In the genomic region with DNA sequence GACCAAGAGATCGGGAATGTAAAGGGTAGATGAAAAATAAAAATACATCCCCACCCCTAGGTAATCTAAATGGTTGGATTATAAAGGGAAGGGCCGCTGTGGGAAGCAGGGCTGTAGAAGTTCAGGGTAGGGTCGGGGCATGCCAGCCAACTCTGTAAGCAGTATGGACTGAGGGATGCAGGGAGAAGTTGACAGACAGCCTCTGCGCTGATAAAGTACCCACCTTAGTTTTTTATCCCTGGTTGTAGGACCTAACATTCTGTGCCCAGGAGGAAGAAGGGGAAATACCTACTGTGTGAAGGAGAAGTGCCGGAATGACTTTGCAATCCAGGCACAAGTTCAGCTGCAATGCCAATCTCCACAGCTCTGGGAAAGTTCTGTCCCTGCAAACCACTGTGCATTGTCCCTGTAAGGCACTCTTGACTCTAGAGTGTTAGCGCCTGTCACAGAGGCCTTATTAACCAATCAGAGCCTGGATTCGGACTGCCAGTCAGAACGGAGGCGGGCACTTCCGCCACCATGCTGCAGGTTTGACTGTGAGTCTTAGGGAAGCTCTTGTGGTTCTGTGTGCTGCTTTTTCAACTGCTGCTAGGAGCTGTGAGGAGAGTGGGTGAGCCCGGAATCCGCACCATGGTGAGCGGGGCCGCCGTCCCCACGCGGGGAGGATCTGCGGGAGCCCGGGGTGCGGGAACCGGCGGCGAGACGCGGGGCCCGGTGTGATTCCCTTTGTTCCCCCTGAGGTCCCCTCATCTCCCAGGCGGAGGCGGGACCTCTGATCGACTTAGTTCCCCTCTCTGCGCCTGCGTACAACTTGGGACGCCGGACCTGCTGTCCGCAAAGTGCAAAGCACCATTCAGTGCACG, we compare ENCODE assay signal across 8 mouse cellular contexts. TPM values are rescaled to one million over a fixed set of nuclear protein-coding genes. Genes with fewer than 3 reads are reported as not detected.
DNase-seq lines count a peak whose midpoint lies in the region; ATAC-seq and TF ChIP-seq lines count a peak whose summit lies in the region.

A gene (plus strand): TSS at position 527 of the 863 bp plus-strand sequence.

- 7% methylated on average over 35 of the region's 35 CpGs for WGBS in heart, embryonic 13.5 days
- 8% methylated on average over 35 of the region's 35 CpGs for WGBS in liver, embryonic 12.5 days (ENCODE audit: insufficient replicate concordance)
- WGBS in stomach, embryonic 15.5 days = 10% methylated on average over 35 of the region's 35 CpGs

- peak within 1 kb of the TSS; percentile 72 for H3K4me2 ChIP-seq in heart, embryonic 13.5 days
- H3K4me2 ChIP-seq in liver, embryonic 12.5 days = peak within 1 kb of the TSS; percentile 75
- peak within 1 kb of the TSS; percentile 51 for H3K4me2 ChIP-seq in stomach, embryonic 15.5 days

- H3K27me3 ChIP-seq in heart, embryonic 13.5 days (replicated peaks) = no peaks in the 10 kb centered on the region
- no peaks in the 10 kb centered on the region for H3K27me3 ChIP-seq in liver, embryonic 12.5 days (replicated peaks)
- no peaks in the 10 kb centered on the region for H3K27me3 ChIP-seq in stomach, embryonic 15.5 days (replicated peaks)

- H3K4me3 ChIP-seq in heart, embryonic 13.5 days = peak within 1 kb of the TSS; percentile 81
- peak within 1 kb of the TSS; percentile 69 for H3K4me3 ChIP-seq in liver, embryonic 12.5 days
- peak within 1 kb of the TSS; percentile 67 for H3K4me3 ChIP-seq in stomach, embryonic 15.5 days (replicated peaks)

- H3K9me3 ChIP-seq in heart, embryonic 13.5 days = peaks cover 46% of the 10 kb centered on the region
- peaks cover 11% of the 10 kb centered on the region for H3K9me3 ChIP-seq in liver, embryonic 12.5 days (replicated peaks)
- H3K9me3 ChIP-seq in stomach, embryonic 15.5 days = peaks cover 13% of the 10 kb centered on the region; the same call in 1 of the 2 replicates

- no peak for TF ChIP-seq CTCF in brain, embryonic 14.5 days (IDR thresholded peaks at IDR 0.05; ENCODE audit: borderline replicate concordance, extremely low read depth, insufficient read depth, insufficient read length)

- peak; percentile 92 for DNase-seq in CD4-positive helper T cell, adult 2 months (ENCODE audit: low read depth, low spot score)
- DNase-seq in brain, embryonic 14.5 days (ENCODE audit: low read depth) = peak; percentile 98
- peak; percentile 36 for DNase-seq in fat pad, adult 2 months (ENCODE audit: extremely low read depth, low read depth, low spot score)
- peak; percentile 96 for DNase-seq in kidney, postnatal 10 days
- DNase-seq in natural killer cell, adult 2 months (ENCODE audit: low spot score in 2 of 2) = peak; percentile 91 to 92

- TF ChIP-seq POLR2A in brain, embryonic 14.5 days (IDR thresholded peaks at IDR 0.05; ENCODE audit: borderline replicate concordance, extremely low read depth, insufficient read depth, insufficient read length, poor library complexity, severe bottlenecking) = peak; percentile 63; the same call in 1 of the 2 replicates

- H3K27ac ChIP-seq in heart, embryonic 13.5 days (replicated peaks) = peak within 1 kb of the TSS; percentile 96
- H3K27ac ChIP-seq in liver, embryonic 12.5 days = peak within 1 kb of the TSS; percentile 83
- H3K27ac ChIP-seq in stomach, embryonic 15.5 days = peak within 1 kb of the TSS; percentile 97

- H3K9ac ChIP-seq in heart, embryonic 13.5 days = peak within 1 kb of the TSS; percentile 90
- H3K9ac ChIP-seq in liver, embryonic 12.5 days = peak within 1 kb of the TSS; percentile 71
- peak within 1 kb of the TSS; percentile 58 for H3K9ac ChIP-seq in stomach, embryonic 15.5 days

- peak; percentile 97 for ATAC-seq in heart, embryonic 13.5 days (ENCODE audit: extremely low read depth, insufficient number of reproducible peaks, low FRiP score, low TSS enrichment)
- peak; percentile 99 for ATAC-seq in liver, embryonic 12.5 days
- ATAC-seq in stomach, embryonic 15.5 days (ENCODE audit: insufficient read depth, low FRiP score, low read depth) = peak; percentile 99

- H3K36me3 ChIP-seq in heart, embryonic 13.5 days = peaks cover 33% of the 10 kb centered on the region
- peaks cover 9% of the 10 kb centered on the region for H3K36me3 ChIP-seq in liver, embryonic 12.5 days
- H3K36me3 ChIP-seq in stomach, embryonic 15.5 days = peaks cover 10% of the 10 kb centered on the region

- H3K4me1 ChIP-seq in heart, embryonic 13.5 days = peaks cover 10% of the 10 kb centered on the region
- peaks cover 10% of the 10 kb centered on the region; the same call in 1 of the 2 replicates for H3K4me1 ChIP-seq in liver, embryonic 12.5 days
- no peaks in the 10 kb centered on the region for H3K4me1 ChIP-seq in stomach, embryonic 15.5 days

RNA-seq across cellular contexts. Expression of the gene that starts here (rescaled TPM):
- 10.4 and 11.3 TPM in 2 replicates for polyA plus RNA-seq in brain, embryonic 14.5 days (2012; rRNA removed)
- 10.8 and 11.1 TPM in 2 replicates for polyA plus RNA-seq in heart, embryonic 13.5 days (2015; fragmentation: Nextera tagmentation; extraction: Ambion mirVana)
- 3.4 and 3.9 TPM in 2 replicates for polyA plus RNA-seq in liver, embryonic 12.5 days (2016; fragmentation: Nextera tagmentation; extraction: Ambion mirVana)
- polyA plus RNA-seq in stomach, embryonic 15.5 days (2015; fragmentation: Nextera tagmentation; extraction: Ambion mirVana) = 12.9 and 13.8 TPM in 2 replicates

Comparison
In these comparisons a context has a peak if more than half of its experiments do, and no peak if none do; other contexts are left out.
1. Peak in every context shown above with its lines: DNase-seq, ATAC-seq, H3K4me3 ChIP-seq and H3K27ac ChIP-seq.
2. DNase-seq: peak in every context shown above with its lines; median percentile 98 in brain, embryonic 14.5 days; 96 in kidney, postnatal 10 days; 92 in CD4-positive helper T cell, adult 2 months; 92 in natural killer cell, adult 2 months; 36 in fat pad, adult 2 months.